Mouse (Mus musculus) effector memory CD4-positive, alpha-beta T cell, adult 7 months (primary cell): Measurements from ENCODE around the gene Igfl3. TPM values are rescaled to one million over a fixed set of nuclear protein-coding genes. Genes with fewer than 3 reads are reported as not detected.

ENCODE experiments used
- polyA plus RNA-seq: library from polyadenylated mRNA; unstranded; fragments of 100-300 nt; shearing (Covaris generic); gene quantifications from one replicate; pipeline ENCODE4 v1.2.1, GENCODE M21; 2017

Igfl3 gene
- not detected for polyA plus RNA-seq

DNA sequence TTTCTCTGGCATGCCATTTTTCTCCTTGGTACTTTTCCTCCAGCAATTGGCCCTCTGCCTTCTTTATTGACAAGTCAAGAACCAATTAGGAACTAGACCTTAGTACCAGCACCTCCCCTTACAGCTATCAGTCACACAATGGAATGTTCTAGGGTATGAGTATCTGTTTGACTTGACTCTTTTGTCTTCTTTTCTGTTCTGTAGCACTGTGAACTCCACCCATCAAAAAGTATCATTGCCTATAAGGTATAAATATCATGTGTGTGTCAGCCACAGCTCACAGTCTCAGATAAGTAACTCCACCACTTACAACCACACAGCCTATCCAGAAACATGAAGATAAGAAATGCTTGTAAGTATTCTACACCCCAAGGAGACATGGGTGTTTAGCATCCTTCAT is at the start of gene Igfl3:
Gene Igfl3 (plus strand): TSS at position 301 of the 400 bp plus-strand sequence.

Other genes with a start within 250 kb of the Igfl3 start
- not detected for gene Ceacam11, start 204.4 kb upstream of the Igfl3 start, polyA plus RNA-seq
- gene Ceacam13, start 166.6 kb upstream of the Igfl3 start, polyA plus RNA-seq = not detected
- not detected for gene Ceacam12, start 110.6 kb upstream of the Igfl3 start, polyA plus RNA-seq
- not detected for gene Mill1, start 68.9 kb downstream of the Igfl3 start, polyA plus RNA-seq
- not detected for gene Psg18, start 178.5 kb downstream of the Igfl3 start, polyA plus RNA-seq